Mouse (Mus musculus) layer of hippocampus, postnatal 14 days (tissue): ENCODE results near the gene 1700012A03Rik. TPM values are rescaled to one million over a fixed set of nuclear protein-coding genes. Genes with fewer than 3 reads are reported as not detected.

Experiments used
- DNase-seq, 2 experiments: peaks; one replicate each; pipeline ENCODE4 v3.0.0; 2021 to 2022; ENCODE audit warnings: low spot score in 2 of 2, mixed read lengths in 1 of 2
- long read RNA-seq, 2 experiments: library from polyadenylated mRNA; stranded (forward); transcript quantifications; one replicate each; pipeline ENCODE4 v2.0.0; 2021
- total RNA-seq, 2 experiments: library from RNA; stranded (reverse); gene quantifications; 2 replicates each; pipeline ENCODE4 v1.2.3; 2021

Gene 1700012A03Rik
- total RNA-seq, result not detected
- long read RNA-seq, experiment 1, result 0 reads
- long read RNA-seq, experiment 2, result 0 reads

DNA sequence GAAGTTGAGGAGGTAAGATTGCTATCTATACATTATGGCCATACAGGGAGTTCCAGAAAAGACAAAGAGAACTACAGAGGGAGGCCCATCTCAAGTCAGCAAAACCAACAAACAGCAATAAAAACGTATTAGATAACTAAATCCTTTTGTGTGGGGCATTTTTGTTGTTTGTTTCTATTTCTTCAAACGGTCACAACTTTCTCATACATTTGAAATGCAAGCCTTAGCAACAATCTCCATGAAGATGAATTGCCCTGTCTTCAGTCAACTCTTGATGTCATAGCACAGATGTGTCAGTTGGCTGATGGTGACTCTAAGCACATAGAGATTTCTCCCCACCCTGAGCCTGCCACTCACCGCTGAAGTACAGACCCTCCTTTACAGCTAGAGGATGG lies at the start of gene 1700012A03Rik:
1700012A03Rik (plus strand) TSS at position 296 of the 395 bp plus-strand sequence.
- DNase-seq, result no peak

DNA sequence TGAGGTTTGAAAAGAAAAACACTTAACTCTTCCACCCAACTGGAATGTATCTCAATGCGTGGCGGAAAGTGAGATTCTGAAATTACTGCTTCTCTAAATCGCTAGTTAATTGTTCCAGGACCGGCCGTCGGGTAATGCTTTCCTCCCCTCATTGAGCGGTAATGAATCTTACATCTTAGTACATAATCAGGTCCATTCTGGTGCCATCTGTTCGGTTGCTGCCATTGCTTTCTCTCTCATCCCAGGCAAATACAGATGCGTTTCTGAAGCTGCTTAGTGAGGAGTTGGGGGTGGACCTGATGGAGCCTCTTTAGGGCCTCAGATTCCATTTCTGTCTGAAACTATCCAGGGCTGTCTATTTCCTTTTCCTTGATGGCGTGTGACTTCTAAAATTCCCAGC lies 45.8 kb upstream of the 1700012A03Rik start:
- no peak for DNase-seq

DNA sequence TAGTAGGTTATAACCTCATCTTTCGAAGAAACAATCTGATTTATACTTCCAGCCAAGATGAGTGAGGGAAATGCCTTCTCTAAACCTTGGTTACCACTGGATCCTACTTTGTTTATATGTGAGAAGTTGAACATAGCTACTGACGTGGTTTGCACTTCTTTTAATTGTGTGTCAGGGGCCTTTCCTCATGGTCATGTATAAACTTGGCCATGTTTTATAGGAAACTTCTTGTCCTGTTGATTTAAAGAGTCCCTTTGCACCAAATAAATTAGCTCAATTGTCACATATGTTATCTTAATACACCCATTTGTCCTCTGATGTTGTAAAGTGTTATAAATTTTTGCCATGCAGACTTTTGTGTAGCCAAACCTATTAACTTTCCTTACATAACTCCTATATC lies 44.1 kb upstream of the 1700012A03Rik start:
- no peak for DNase-seq

DNA sequence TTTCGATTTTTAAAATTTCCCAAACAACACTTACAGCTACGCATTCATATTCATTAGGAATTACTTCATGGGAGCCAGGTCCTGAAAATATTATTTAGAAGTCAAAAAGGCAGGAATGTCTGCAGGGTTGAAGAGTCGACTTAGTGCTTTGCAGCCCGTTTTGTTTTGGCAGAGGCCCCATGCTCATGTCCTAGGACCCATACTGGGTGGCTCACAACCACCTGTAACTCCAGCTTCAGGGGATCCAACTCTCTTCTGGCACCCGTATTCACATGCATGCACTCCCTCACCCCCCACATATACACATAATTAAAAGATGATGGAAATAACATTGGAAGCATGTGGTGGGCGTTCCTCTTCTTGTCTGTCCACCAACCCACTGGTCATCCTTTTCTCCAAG lies 43.7 kb upstream of the 1700012A03Rik start:
- no peak for DNase-seq

DNA sequence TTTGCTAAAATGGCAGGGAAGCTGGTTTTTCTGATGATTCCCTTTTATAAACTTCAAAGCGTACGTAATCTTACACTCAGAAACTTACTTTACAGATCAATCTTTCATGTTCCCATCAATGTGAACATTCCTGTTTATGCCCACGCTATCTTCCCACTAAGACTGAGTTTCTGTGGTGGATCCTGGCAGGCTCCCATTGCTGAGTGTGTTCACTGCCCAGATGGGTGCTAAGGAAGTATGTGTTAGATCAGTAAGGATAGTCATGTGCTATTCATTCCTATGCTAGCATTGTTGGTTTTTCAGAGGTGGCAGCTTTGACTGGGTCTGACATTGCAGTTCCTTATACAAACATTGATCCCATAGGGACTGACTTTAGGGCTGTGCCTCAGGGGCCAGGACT lies 42.7 kb upstream of the 1700012A03Rik start:
- DNase-seq, result peak in 1 of 2 experiments; percentile 62

DNA sequence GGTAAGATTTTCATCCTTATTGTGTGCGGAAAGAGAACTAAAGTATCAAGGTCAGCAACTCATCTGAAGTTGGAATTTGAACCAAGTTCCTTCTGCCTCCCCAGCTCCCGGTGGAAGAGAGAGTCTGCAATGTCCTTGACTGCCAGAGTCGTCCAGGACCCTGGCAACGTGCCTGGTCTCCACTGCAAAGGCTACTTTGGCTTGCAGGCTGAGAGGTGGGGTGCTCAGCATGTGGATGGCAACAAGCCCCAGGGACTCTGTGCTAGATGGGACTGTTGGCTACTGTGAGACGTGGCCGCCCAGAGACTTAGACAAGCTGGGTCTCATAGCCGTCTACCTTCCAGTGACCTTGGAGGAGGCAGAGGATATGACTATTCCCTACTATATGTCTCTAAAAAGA lies 33.2 kb upstream of the 1700012A03Rik start:
- DNase-seq, result peak in 1 of 2 experiments; percentile 29

DNA sequence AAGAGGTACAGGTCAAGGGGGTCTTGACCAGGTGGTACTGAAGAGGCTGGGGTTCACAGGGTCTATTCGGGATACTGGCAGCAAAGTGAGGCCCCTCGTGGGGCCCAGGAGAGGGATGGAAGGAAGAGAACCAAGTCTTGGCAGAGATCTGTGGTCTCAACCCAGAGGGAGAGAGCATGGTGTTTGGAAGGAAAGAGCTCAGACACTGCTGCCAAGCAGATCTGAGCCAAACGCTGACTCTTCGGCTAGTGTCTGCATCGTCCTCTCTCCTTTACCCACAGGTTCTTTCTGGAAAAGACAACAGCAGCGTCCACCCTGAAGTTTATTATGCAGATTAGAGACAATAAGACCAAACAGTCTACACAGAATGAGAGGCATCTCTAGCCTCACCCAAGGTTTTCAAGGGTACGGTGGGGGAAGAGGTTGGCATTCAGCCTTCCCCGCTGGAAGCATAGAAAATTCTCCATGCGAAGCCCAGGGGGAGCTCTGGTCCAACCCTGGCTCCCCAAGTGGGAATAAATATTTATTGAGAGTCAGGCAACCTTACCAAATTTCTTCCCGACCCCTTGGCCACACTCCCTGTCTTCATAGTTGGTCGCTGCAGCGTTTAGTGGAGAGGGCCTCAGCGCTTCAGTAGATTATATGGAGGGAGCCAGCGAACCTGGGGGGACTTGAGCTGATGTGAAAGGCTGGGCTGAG lies 32.5 kb upstream of the 1700012A03Rik start:
- DNase-seq, result peak in 1 of 2 experiments; percentile 47

DNA sequence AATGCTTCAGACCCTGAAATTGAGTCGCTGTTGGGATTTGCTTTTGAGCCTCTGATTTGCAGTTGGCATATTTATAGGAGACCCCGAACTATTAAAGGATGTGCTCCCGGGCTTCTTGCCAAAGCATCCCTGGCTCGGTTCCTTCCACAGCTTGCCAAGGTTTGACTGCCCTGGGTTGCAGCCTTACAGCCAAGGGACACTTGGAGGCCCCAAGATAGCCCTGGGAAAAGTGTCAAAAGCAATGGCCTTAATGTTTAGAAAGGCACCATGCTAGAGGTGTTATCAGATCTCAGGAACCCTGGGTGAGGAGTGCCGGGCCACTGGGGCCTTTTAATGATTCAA lies 32.0 kb upstream of the 1700012A03Rik start:
- DNase-seq, result peak in 1 of 2 experiments; percentile 65

DNA sequence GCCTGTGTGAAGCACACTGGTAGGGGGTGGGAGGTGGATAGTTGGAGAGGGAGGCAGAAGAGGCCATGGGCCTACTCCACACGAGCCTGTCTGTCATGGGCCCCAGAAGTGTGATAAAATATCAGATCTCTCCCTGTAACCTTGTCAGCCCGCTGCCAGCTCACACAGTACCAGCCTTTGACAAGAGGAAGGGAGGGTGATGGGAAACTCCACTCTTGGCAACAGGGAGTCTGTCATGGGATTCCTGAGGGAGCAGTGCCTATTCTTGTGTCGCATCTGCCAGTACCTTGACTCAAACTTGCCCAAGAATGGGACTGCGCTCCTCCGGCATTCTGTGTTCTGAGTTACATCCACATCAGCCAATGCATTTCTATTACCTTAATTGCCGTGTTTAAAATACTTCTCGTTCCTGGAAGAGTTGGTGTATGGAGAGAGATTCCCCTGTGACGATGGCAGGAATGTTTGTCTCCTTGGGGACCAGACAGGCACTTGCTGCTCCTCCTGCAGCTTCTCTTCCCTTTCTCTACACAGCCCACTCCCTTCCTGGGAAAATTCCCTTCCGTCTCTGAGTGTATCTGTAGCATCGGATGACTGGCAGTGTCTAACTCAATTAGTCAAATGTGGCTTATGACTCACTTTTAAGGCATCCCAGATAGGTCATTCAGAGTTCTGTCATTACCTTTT lies 28.1 kb upstream of the 1700012A03Rik start:
- no peak for DNase-seq

DNA sequence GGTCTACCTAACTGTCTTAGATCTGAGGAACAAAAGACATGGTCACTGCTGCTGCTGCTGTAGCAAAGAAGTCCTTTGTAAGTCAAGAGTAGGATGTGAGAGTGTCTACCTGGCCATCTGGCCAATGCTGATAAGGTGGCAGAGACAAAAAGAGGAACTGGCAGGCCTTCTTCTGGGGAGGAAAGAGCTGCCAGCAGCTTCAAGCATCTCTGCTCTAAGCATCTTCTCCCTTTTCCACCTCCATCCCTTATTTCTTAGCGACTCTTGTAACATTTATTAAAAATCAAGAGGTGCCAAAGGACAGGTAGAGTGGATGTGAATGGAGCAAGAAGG lies 27.5 kb upstream of the 1700012A03Rik start:
- no peak for DNase-seq

DNA sequence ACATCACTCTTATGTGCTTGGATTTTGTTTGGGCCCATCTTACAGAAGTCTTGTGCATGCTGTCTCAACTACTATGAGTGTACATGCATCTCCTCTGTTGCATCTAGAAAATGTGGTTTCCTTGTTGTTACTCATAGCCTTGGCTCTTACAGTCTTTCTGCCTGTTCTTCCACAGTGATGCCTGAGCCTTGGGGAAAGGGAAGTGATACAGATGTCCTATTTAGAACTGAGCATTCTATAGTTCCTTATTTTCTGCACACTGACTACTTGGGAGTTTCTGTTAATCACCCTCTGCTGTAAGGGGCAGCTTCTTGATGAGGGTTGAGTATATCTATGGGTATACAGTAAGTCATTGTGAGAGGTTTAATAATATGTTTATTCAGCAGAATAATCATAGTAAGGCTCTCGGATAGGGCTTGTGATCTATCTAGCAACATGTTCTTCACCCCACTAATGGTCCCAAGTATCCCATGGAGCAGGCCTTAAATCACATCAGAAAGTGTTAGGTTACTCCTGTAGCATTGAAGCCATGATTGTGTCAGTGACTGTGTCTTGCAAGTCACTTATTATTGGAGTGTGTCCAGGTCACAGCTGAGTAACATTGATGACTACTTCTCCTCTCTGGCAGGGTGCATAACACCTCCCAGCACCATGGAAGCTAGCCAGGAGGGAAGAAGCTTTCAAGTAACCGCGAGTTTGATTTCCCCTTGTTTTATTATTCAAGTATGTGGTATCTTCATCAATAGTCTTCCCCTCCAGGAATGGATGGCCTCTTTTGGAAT lies 21.6 kb upstream of the 1700012A03Rik start:
- DNase-seq, result no peak

DNA sequence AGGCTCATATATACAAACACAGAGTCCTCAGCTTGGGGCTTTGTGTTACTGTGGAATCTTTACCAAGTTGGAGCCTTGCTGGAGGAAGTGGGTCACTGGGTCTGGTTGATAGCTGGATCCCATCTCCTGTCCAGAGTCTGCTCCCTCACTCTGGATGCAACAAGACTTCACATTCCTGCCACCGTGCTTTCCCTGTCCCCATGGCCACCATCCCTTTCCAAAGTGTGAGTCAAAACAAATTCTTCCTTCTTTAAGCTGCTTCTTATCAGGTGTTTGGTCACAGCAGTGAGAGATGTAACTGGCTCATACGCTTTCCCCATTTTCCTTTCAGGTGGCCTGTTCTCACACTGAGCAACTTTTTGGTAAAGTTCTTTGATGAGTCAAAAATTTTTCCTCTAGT lies 15.8 kb upstream of the 1700012A03Rik start:
- no peak for DNase-seq

DNA sequence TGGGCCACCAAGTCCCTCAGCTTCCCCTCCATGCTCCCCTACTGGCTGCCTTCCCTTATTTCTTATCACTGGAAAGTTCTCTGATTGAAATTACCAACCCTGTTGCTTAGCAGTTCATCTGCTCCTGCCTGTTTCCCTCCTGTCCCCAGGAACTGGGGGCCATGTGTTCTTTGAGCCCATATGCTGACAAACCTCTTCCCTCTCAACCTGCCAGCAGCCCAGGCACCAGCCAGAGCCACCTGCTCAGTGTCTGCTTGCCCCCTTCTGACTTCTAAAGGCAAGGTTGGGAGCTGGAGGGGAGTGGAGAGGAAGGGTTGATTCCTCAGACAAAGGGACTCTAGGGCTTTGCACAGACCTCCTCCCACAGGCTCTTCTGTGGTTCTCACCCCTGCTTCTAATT lies 4.7 kb upstream of the 1700012A03Rik start:
- peak; percentile 68 to 86 for DNase-seq

DNA sequence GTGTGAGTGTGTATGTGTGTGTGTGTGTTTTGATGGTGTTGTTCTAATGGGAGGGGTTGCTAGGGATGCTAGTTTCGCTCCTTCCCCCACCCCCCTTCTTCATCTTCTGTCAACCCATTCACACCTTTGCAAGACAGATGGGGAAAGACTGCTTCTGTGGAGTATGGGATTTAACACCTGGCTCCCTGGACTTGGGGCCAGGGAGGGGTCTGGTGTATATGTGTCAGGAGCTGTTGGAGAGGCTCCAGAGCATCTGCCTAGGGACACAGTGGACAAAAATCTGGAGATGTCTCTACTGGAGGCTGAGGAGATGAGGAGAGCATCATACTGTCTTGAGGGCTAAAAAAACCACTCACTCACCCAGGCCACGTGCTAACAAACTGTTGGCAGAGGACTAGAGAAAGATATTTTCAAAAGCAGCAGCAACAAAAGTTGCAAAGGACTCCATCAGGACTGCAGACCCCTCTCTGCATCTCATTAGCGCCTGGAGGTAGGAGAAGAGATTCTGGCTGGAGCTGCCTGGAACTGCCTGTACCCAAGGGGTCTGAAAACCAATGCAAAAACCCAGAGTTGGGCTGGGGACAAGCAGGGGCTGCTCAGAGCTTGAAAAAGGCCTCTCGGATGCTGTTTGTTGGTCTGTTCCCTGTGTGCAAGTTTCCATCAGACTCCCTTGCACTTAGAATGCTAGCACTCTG lies 643 bp upstream of the 1700012A03Rik start:
- DNase-seq, result peak in 1 of 2 experiments; percentile 41

DNA sequence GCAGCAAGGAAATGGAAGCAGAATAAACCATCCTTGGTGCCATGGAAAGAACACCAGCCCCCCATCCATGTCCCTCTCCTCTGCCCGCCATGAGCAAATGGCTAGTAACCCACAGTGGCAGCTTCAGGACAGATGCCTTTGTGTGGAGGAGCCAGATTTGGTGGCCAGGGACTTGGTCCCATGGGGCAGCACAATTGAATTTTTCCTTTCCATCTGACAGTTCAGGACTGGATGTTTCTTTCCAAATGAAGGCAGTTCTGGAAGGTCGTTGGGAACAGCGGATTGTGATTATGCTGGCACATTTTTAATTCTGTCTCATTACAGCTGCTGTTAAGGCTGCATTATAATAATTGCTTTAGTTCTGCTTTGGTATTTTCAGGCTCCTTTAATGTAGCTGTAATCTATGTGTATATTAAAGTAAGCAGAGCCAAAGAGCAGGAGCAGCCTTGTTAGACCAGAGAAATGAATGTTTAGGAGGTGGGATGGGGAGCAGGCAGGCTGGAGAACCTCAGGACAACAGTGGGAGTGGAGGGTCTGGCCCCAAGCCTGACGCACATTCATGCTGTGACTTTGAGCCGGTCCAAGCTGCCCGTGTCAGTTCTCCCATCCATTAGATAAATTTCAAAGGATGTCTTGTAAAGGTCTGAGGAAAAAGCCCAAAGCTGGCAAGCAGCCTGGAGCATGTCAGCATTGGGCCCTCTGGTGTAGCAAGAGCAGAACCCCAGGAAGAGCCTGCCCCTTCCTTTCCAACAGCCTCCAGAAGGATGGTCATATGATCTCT lies 2.3 kb downstream of the 1700012A03Rik start:
- DNase-seq, result peak; percentile 46 to 68

DNA sequence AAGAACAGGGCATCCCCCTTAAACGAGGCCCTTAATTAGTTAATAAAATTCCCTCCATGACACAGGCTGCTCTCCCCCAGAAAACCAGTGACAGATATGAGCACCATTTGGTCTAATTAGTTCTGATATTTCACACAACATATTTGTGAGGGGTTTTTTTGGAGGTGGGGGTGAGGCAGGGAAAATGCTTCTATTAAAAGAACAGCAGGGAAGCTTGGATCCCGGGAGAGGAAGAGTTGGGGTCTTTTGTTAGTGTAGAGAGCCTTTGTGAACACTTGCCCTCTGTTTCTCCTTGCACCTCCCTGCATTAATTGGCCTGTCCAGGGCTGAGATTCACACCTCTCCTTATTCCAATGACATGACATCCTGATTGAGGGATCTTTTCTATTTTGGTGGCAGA lies 6.5 kb downstream of the 1700012A03Rik start:
- DNase-seq, result peak in 1 of 2 experiments; percentile 80

DNA sequence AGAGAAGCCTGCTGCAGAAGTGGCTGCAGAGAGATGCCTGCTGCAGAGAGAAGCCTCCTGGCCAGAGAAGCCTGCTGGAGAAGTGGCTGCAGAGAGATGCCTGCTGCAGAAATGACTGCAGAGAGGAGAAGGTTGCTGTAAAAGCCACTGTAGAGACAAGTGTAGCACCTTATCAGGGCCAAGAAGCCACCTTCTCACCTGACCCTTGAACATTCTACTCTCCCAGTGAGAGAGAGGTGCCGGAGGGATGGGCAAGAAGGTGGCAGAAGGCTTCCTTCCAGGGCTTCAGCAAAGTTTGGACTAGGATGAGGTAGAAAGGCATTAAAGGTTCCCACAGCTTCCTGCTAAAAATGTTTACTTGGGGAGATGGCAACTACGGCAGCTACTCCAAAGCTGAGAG lies 8.5 kb downstream of the 1700012A03Rik start:
- DNase-seq, result no peak

DNA sequence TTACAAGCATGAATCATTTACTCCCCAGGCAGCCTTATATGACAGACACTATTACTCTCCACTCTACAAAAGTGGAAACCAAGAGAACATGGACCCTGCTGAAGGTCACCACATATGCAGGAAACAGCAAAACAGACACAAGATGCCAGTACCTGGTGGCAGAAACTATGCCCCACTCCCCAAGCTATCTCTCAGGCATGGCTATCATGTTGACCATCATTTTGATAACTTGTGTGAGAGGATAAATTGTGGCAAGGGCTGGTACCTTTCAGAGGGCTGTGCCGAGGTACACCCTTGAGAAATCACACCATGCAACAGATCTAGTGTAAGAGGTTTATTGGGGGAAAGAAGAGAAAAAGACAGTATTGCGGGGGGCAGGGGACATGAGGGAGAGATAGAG lies 10.6 kb downstream of the 1700012A03Rik start:
- no peak for DNase-seq

DNA sequence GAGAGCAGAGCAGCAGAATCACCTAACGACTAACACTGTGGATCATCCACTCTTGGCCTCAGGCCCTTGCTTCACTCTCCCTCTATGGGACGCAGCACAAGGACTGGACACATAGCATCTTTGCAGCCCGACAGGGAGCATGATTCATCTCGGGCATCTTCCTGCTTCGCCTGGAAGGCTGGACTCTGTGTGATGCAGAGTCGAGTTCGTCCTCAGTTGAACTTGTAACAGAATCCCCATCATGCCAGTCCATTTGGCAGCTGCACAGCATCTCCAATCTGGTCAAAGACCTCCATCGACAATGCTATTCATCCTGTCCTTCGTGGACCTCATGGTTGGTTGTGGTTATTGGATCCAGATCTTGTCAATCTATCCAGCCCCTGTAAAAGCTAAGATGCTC lies 11.2 kb downstream of the 1700012A03Rik start:
- no peak for DNase-seq

DNA sequence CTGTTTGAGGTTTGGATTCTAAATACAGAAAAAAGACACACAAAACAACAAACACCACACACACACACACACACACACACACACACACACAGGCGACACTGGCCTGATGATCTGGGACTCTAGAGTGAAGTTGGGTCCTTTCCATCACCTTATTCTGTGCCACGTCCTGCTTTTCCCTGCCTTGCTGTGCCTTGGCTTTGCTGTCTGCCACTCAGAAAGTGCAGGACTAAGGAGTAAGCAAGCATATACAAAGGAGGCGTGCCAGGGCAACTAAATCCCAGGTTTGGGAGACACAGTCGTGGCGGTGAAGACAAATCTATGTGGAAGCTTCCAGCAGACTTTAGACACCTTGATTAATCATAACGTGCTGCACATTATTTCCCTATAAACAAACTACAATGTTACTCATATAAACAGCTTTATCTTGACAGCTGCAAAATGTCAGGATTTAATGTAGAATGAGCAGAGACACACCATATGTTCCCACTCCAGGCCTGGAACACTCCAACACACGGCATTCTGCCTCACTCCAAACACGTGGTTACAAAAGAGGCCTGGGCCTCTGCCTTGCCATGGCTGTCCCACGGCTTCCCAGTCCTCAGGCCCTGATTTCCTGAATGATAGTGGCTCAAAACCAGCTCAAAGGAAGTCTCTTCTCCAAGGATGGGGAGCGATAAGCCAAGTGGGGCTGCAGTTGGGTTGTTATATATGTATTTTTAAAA lies 15.9 kb downstream of the 1700012A03Rik start:
- no peak for DNase-seq
